Mouse (Mus musculus) midbrain, postnatal 0 days (tissue): ENCODE data around the gene Ehd2. TPM values are rescaled to one million over a fixed set of nuclear protein-coding genes. Genes with fewer than 3 reads are reported as not detected.

ENCODE experiments used
- ATAC-seq: fragments of 200-750 bp; cut with Nextera tagmentation; 2 replicates; pipeline ENCODE4 v1.8.0; 2017; ENCODE audit warnings: moderate number of reproducible peaks, mild to moderate bottlenecking, moderate TSS enrichment, moderate library complexity; ENCODE audit not compliant: low FRiP score
- DNase-seq: peaks from one replicate; pipeline ENCODE4 v3.0.0-alpha.2; 2015; ENCODE audit warnings: low spot score
- H3K27ac ChIP-seq: fragments of 300-500 bp; sonication (generic); 2 replicates; pipeline ENCODE4 v1.5.1; 2014; ENCODE audit warnings: low read depth, mild to moderate bottlenecking, low read length, mixed read lengths
- H3K27me3 ChIP-seq: fragments of 300-500 bp; sonication (generic); 2 replicates; pipeline ENCODE4 v1.6.1; 2014; ENCODE audit warnings: low read length, control low read depth, mixed read lengths; ENCODE audit not compliant: insufficient read depth
- H3K36me3 ChIP-seq: fragments of 300-500 bp; sonication (generic); 2 replicates; pipeline ENCODE4 v1.6.1; 2014; ENCODE audit warnings: low read length, control low read depth, mixed read lengths; ENCODE audit not compliant: insufficient read depth
- H3K4me1 ChIP-seq: fragments of 300-500 bp; sonication (generic); 2 replicates; pipeline ENCODE4 v1.6.1; 2014; ENCODE audit warnings: mild to moderate bottlenecking, control low read depth, antibody characterized with exemption, low read length, mixed read lengths; ENCODE audit not compliant: insufficient read depth
- H3K4me2 ChIP-seq: fragments of 300-500 bp; sonication (generic); 2 replicates; pipeline ENCODE4 v1.6.1; 2014; ENCODE audit warnings: low read depth, mild to moderate bottlenecking, low read length, mixed read lengths; ENCODE audit not compliant: poor library complexity, severe bottlenecking
- H3K4me3 ChIP-seq: fragments of 300-500 bp; sonication (generic); 2 replicates; pipeline ENCODE4 v1.5.1; 2014; ENCODE audit warnings: low read depth, mild to moderate bottlenecking, low read length, moderate library complexity
- H3K9ac ChIP-seq: fragments of 300-500 bp; sonication (generic); replicated peaks from 2 replicates; pipeline ENCODE4 v1.6.1; 2014; ENCODE audit warnings: mild to moderate bottlenecking, low read length, moderate library complexity, mixed read lengths; ENCODE audit not compliant: poor library complexity, severe bottlenecking
- H3K9me3 ChIP-seq: fragments of 300-500 bp; sonication (generic); 2 replicates; pipeline ENCODE4 v1.6.1; 2016; ENCODE audit warnings: low read length, control low read depth
- CTCF ChIP-seq: IDR thresholded peaks from 2 replicates; pipeline ENCODE4 v1.5.1; 2016; ENCODE audit warnings: antibody characterized with exemption, mild to moderate bottlenecking
- WGBS: fragments of 180-500 bp; shearing (Covaris S2); extraction: QIAGEN DNeasy Blood & Tissue Kit; methylation state at CpG from one replicate; pipeline ENCODE4 v1.1.7; 2014; 5-methylcytosine and 5-hydroxymethylcytosine counted together
- polyA plus RNA-seq: library from polyadenylated mRNA; unstranded; fragments of >200 nt; fragmentation: Nextera tagmentation; extraction: Ambion mirVana; gene quantifications from 2 replicates; pipeline ENCODE4 v1.2.1, GENCODE M21; 2015
- total RNA-seq: library from RNA; depleted of rRNA; stranded (reverse); fragments of >200 nt; gene quantifications from 2 replicates; pipeline ENCODE4 v1.2.3, GENCODE M21; 2014; rRNA removed

The Ehd2 gene
- total and polyA plus RNA-seq, 2 experiments from 2014 or later = 3.9 to 5.9 TPM

DNA sequence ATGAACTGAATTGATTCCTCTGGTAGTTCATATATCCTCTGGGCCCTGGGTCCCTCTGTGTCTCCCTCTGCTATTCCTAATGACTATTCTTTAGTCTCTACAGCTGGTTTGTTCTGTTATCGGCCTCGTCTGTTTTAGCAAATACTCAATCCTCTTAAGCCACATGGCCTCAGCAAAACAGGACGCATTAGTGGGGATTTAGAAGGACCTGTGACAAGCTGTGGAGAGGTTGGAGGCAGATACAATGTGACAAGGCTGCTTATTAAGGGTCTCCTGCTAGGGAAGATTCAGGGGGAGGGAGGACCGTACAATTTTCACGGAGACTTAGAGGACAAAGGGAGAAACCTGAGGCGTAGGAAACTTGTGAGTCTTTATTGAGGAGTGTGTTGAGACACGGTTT, 61.5 kb downstream of the Ehd2 start:
- 22% methylated on average over 7 of the region's 7 CpGs for WGBS
- Histone ChIP-seq H3K27me3 (no peaks in the 10 kb centered on the region), H3K9me3 (no peaks in the 10 kb centered on the region), H3K4me3 (no peak overlapping the region), H3K4me2 (no peak overlapping the region), H3K36me3 (no peaks in the 10 kb centered on the region), H3K27ac (no peak overlapping the region), H3K9ac (no peak overlapping the region), H3K4me1 (no peaks in the 10 kb centered on the region)
- DNase-seq (no peak), ATAC-seq (no peak)
- TF ChIP-seq CTCF = no peak

DNA sequence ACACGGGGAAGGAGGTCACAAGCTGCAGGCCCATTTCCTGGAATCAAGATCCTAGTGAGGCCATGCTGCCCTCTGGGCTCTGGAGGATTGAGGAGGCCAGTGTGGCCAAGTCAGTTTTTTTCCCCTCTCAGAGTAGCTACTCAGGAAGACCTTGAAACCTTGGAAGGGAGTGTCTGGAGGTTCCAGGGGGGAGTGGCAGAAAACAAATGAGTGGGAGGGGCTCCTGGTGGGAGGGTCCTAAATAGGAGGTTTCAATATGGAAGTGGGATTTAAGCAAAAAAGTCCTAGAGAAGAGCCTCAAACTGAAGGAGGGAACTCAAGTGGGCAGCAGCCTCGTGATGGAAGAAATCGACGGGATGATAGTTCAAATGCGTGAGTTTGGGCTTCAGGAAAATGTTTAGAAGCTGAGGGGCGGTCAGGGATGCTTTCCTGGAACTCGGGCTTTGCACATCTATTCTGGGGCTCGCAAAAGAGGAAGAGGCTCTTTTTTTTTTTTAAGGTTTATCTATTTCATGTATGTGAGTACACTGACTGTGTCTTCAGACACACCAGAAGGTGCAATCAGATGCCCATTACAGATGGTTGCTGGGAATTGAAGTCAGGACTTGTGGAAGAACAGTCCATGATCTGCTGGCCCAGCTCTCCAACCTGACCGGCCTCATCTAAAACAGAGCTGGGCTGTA, 65.9 kb downstream of the Ehd2 start:
- Histone ChIP-seq H3K4me2 (no peak overlapping the region), H3K27ac (no peak overlapping the region), H3K36me3 (no peaks in the 10 kb centered on the region), H3K9ac (no peak overlapping the region), H3K9me3 (no peaks in the 10 kb centered on the region), H3K4me1 (no peaks in the 10 kb centered on the region), H3K27me3 (no peaks in the 10 kb centered on the region), H3K4me3 (no peak overlapping the region)
- 81% methylated on average over 9 of the region's 9 CpGs for WGBS
- ATAC-seq (no peak), DNase-seq (no peak)
- no peak for TF ChIP-seq CTCF

Other genes with a start within 250 kb of the Ehd2 start
- gene Obox5, start 217.4 kb downstream of the Ehd2 start, total RNA-seq = not detected in 2 replicates
- not detected in 2 replicates for gene Obox5, start 217.4 kb downstream of the Ehd2 start, polyA plus RNA-seq
- not detected in 2 replicates for gene Obox6, start 127.9 kb downstream of the Ehd2 start, total RNA-seq
- not detected in 2 replicates for gene Obox6, start 127.9 kb downstream of the Ehd2 start, polyA plus RNA-seq
- gene Crx, start 87.6 kb downstream of the Ehd2 start, total RNA-seq = 0.24 TPM in 1 of 2 replicates, not detected in the other
- 0.22 TPM in 1 of 2 replicates, not detected in the other for gene Crx, start 87.6 kb downstream of the Ehd2 start, polyA plus RNA-seq
- not detected in 2 replicates for gene Crxos, start 85.0 kb downstream of the Ehd2 start, total RNA-seq
- not detected in 2 replicates for gene Crxos, start 85.0 kb downstream of the Ehd2 start, polyA plus RNA-seq
- 718 and 730 TPM in 2 replicates for gene Selenow, start 45.2 kb downstream of the Ehd2 start, total RNA-seq
- gene Selenow, start 45.2 kb downstream of the Ehd2 start, polyA plus RNA-seq = 2,106 and 2,315 TPM in 2 replicates
- 82.8 and 104 TPM in 2 replicates for gene Nop53, start 21.5 kb downstream of the Ehd2 start, total RNA-seq
- gene Nop53, start 21.5 kb downstream of the Ehd2 start, polyA plus RNA-seq = 128 and 143 TPM in 2 replicates
- gene Bicra, start 80.4 kb upstream of the Ehd2 start, total RNA-seq = 6.3 and 7.0 TPM in 2 replicates
- 3.1 and 4.1 TPM in 2 replicates for gene Bicra, start 80.4 kb upstream of the Ehd2 start, polyA plus RNA-seq
- gene Zfp541, start 94.2 kb upstream of the Ehd2 start, total RNA-seq = 0.14 and 0.33 TPM in 2 replicates
- 0.15 TPM in 2 replicates for gene Zfp541, start 94.2 kb upstream of the Ehd2 start, polyA plus RNA-seq
- 375 and 403 TPM in 2 replicates for gene Napa, start 130.9 kb upstream of the Ehd2 start, total RNA-seq
- gene Napa, start 130.9 kb upstream of the Ehd2 start, polyA plus RNA-seq = 236 and 258 TPM in 2 replicates
- 42.5 and 44.1 TPM in 2 replicates for gene Kptn, start 152.3 kb upstream of the Ehd2 start, total RNA-seq
- gene Kptn, start 152.3 kb upstream of the Ehd2 start, polyA plus RNA-seq = 35.9 and 36.7 TPM in 2 replicates
- 64.2 and 76.0 TPM in 2 replicates for gene Slc8a2, start 162.3 kb upstream of the Ehd2 start, total RNA-seq
- gene Slc8a2, start 162.3 kb upstream of the Ehd2 start, polyA plus RNA-seq = 0.96 and 1.1 TPM in 2 replicates
- gene Meis3, start 207.5 kb upstream of the Ehd2 start, total RNA-seq = 93.8 and 111 TPM in 2 replicates
- 106 TPM in 2 replicates for gene Meis3, start 207.5 kb upstream of the Ehd2 start, polyA plus RNA-seq